Mouse (Mus musculus) layer of hippocampus, postnatal 10 days (tissue): ENCODE data around the gene Dnajc6. TPM values are rescaled to one million over a fixed set of nuclear protein-coding genes. Genes with fewer than 3 reads are reported as not detected.

Source experiments
- DNase-seq, 2 experiments: peaks; one replicate each; pipeline ENCODE4 v3.0.0; 2021; ENCODE audit warnings: low spot score in 2 of 2
- total RNA-seq, 2 experiments: library from RNA; stranded (reverse); gene quantifications; 2 replicates each; pipeline ENCODE4 v1.2.3; 2021

Gene Dnajc6
- total RNA-seq, 2 experiments from 2014 or later: 255 to 282 TPM

- DNase-seq: no peak
Measured at GRCm38 (mm10) chr4:101683086-101683485, 186.6 kb downstream of the Dnajc6 start.

GRCm38 (mm10) chr4:101684821-101685220 is 188.4 kb downstream of the Dnajc6 start:
- no peak for DNase-seq

- DNase-seq: no peak
Measured at GRCm38 (mm10) chr4:101686227-101686810, 189.9 kb downstream of the Dnajc6 start.

- DNase-seq: no peak
Measured at GRCm38 (mm10) chr4:101689241-101689640, 192.8 kb downstream of the Dnajc6 start.

GRCm38 (mm10) chr4:101689645-101690044 is 193.2 kb downstream of the Dnajc6 start:
- DNase-seq: no peak

Other genes starting within 250 kb of the Dnajc6 start
- gene Jak1, start 231.4 kb upstream of the Dnajc6 start, total RNA-seq: 100 to 1,000 TPM; 110 TPM
- gene Ak4, start 77.4 kb upstream of the Dnajc6 start, total RNA-seq: 10 to 100 TPM; 41.8 to 47.5 TPM
- gene Leprot, start 151.1 kb downstream of the Dnajc6 start, total RNA-seq: 10 to 100 TPM; 28.3 to 34.7 TPM
- 1 to 10 TPM; 3.7 to 5.6 TPM for gene Lepr, start 220.8 kb downstream of the Dnajc6 start, total RNA-seq